Mouse (Mus musculus): ENCODE data around the gene Fbxl2. TPM values are rescaled to one million over a fixed set of nuclear protein-coding genes. Genes with fewer than 3 reads are reported as not detected.
A peak's percentile ranks its signal among the peaks of the same experiment; 100 is the strongest.

Gene Fbxl2
- polyA plus RNA-seq, 1 experiment from 2014 or later = 7.7 TPM

GRCm38 (mm10) chr9:113930534-113931374, 115.2 kb downstream of the Fbxl2 start, which contains the start of gene Ubp1:
TSS of gene Ubp1 (plus strand) at chr9:113930934.
- peak within 1 kb of the TSS; percentile 99 for H3K4me3 ChIP-seq
- H3K9me3 ChIP-seq = no peaks in the 10 kb centered on the region
- H3K27me3 ChIP-seq = no peaks in the 10 kb centered on the region
- H3K9ac ChIP-seq = peak within 1 kb of the TSS; percentile 96
- peak; percentile 97 for ATAC-seq (ENCODE audit: low FRiP score, low read depth)
- peaks cover 27% of the 10 kb centered on the region for H3K4me1 ChIP-seq
- WGBS = 1% methylated on average over 47 of the region's 86 CpGs
- H3K36me3 ChIP-seq = no peaks in the 10 kb centered on the region
- H3K4me2 ChIP-seq (replicated peaks) = peak within 1 kb of the TSS; percentile 76
- H3K27ac ChIP-seq = peak within 1 kb of the TSS; percentile 86

- no peak for ATAC-seq (ENCODE audit: low FRiP score, low read depth)
- Histone ChIP-seq H3K9me3 (no peaks in the 10 kb centered on the region), H3K27me3 (no peaks in the 10 kb centered on the region), H3K9ac (no peak overlapping the region), H3K4me1 (peaks cover 22% of the 10 kb centered on the region), H3K27ac (no peak overlapping the region), H3K36me3 (0 out of 2 replicates have a peak, but pooled peaks cover 2% of the 10 kb centered on the region), H3K4me3 (peak overlapping the region; percentile 99; the same call in 1 of the 2 replicates), H3K4me2 (replicated peaks) (peak overlapping the region; percentile 66)
- WGBS = 72% methylated on average over 1 of the region's 1 CpGs
Measured at GRCm38 (mm10) chr9:113929676-113930075, 116.3 kb downstream of the Fbxl2 start.

- Histone ChIP-seq H3K4me3 (no peak overlapping the region), H3K27ac (no peak overlapping the region), H3K4me2 (replicated peaks) (no peak overlapping the region), H3K4me1 (peaks cover 20% of the 10 kb centered on the region), H3K9ac (no peak overlapping the region), H3K27me3 (no peaks in the 10 kb centered on the region), H3K9me3 (no peaks in the 10 kb centered on the region), H3K36me3 (0 out of 2 replicates have a peak, but pooled peaks cover 2% of the 10 kb centered on the region)
- 81% methylated on average over 4 of the region's 4 CpGs for WGBS
- ATAC-seq (ENCODE audit: low FRiP score, low read depth) = no peak
Measured at GRCm38 (mm10) chr9:113928591-113928990, 117.4 kb downstream of the Fbxl2 start.

- H3K27ac ChIP-seq = no peak overlapping the region
- H3K27me3 ChIP-seq = no peaks in the 10 kb centered on the region
- no peak overlapping the region for H3K4me2 ChIP-seq (replicated peaks)
- no peaks in the 10 kb centered on the region for H3K9me3 ChIP-seq
- WGBS = 86% methylated on average over 5 of the region's 5 CpGs
- no peak overlapping the region for H3K9ac ChIP-seq
- H3K4me1 ChIP-seq = no peaks in the 10 kb centered on the region
- no peak for ATAC-seq (ENCODE audit: low FRiP score, low read depth)
- peaks cover 25% of the 10 kb centered on the region for H3K36me3 ChIP-seq
- no peak overlapping the region for H3K4me3 ChIP-seq
Measured at GRCm38 (mm10) chr9:113924883-113925282, 121.1 kb downstream of the Fbxl2 start.

GRCm38 (mm10) chr9:113922677-113923076, 123.3 kb downstream of the Fbxl2 start:
- ATAC-seq (ENCODE audit: low FRiP score, low read depth) = no peak
- 92% methylated on average over 5 of the region's 5 CpGs for WGBS
- Histone ChIP-seq H3K27me3 (no peaks in the 10 kb centered on the region), H3K36me3 (peaks cover 38% of the 10 kb centered on the region), H3K9ac (no peak overlapping the region), H3K4me3 (no peak overlapping the region), H3K9me3 (no peaks in the 10 kb centered on the region), H3K27ac (no peak overlapping the region), H3K4me2 (replicated peaks) (no peak overlapping the region), H3K4me1 (no peaks in the 10 kb centered on the region)

GRCm38 (mm10) chr9:113915789-113916188, 130.2 kb downstream of the Fbxl2 start:
- WGBS = 92% methylated on average over 5 of the region's 5 CpGs
- no peaks in the 10 kb centered on the region for H3K27me3 ChIP-seq
- H3K4me2 ChIP-seq (replicated peaks) = no peak overlapping the region
- no peak overlapping the region for H3K4me3 ChIP-seq
- no peak overlapping the region for H3K27ac ChIP-seq
- no peak overlapping the region for H3K9ac ChIP-seq
- H3K9me3 ChIP-seq = no peaks in the 10 kb centered on the region
- H3K4me1 ChIP-seq = no peaks in the 10 kb centered on the region
- H3K36me3 ChIP-seq = peaks cover 66% of the 10 kb centered on the region
- ATAC-seq (ENCODE audit: low FRiP score, low read depth) = no peak

Other genes starting within 250 kb of the Fbxl2 start
- 37.6 and 41.4 TPM in 2 replicates for gene Ubp1, start 115.3 kb downstream of the Fbxl2 start, polyA plus RNA-seq (2015; fragmentation: Nextera tagmentation; extraction: Ambion mirVana)
- gene Susd5, start 10.9 kb upstream of the Fbxl2 start, polyA plus RNA-seq (2015; fragmentation: Nextera tagmentation; extraction: Ambion mirVana) = 29.7 and 32.1 TPM in 2 replicates